Mouse (Mus musculus): ENCODE measurements around the gene Slc39a2. TPM values are rescaled to one million over a fixed set of nuclear protein-coding genes. Genes with fewer than 3 reads are reported as not detected.

Gene Slc39a2
- polyA plus RNA-seq, 1 experiment, result 0.77 TPM

GRCm38 (mm10) chr14:51932092-51933020 is 39.7 kb downstream of the Slc39a2 start:
- peak; percentile 99 for DNase-seq (ENCODE audit: low read depth)

- no peak for DNase-seq (ENCODE audit: low read depth)
Observed at GRCm38 (mm10) chr14:51939005-51939404, 46.3 kb downstream of the Slc39a2 start.

GRCm38 (mm10) chr14:51940944-51941560 is 48.4 kb downstream of the Slc39a2 start:
- DNase-seq (ENCODE audit: low read depth), result no peak

GRCm38 (mm10) chr14:51941577-51941976 is 48.9 kb downstream of the Slc39a2 start:
- no peak for DNase-seq (ENCODE audit: low read depth)

- DNase-seq (ENCODE audit: low read depth), result no peak
Observed at GRCm38 (mm10) chr14:51942236-51942635, 49.5 kb downstream of the Slc39a2 start.

GRCm38 (mm10) chr14:51943336-51943735 is 50.6 kb downstream of the Slc39a2 start:
- DNase-seq (ENCODE audit: low read depth), result no peak

Other genes with a start within 250 kb of the Slc39a2 start
- gene Gm17079, start 197.4 kb upstream of the Slc39a2 start, polyA plus RNA-seq (2012; rRNA removed), result not detected in 2 replicates
- gene Gm5800, start 175.7 kb upstream of the Slc39a2 start, polyA plus RNA-seq (2012; rRNA removed), result not detected in 2 replicates
- gene Ang4, start 119.3 kb upstream of the Slc39a2 start, polyA plus RNA-seq (2012; rRNA removed), result not detected in 2 replicates
- not detected in 2 replicates for gene AY358078, start 92.8 kb upstream of the Slc39a2 start, polyA plus RNA-seq (2012; rRNA removed)
- gene Ear6, start 39.2 kb upstream of the Slc39a2 start, polyA plus RNA-seq (2012; rRNA removed), result 0.34 TPM in 1 of 2 replicates, not detected in the other
- 30.5 and 32.8 TPM in 2 replicates for gene Mettl17, start 8.0 kb upstream of the Slc39a2 start, polyA plus RNA-seq (2012; rRNA removed)
- 178 and 261 TPM in 2 replicates for gene Ndrg2, start 21.3 kb downstream of the Slc39a2 start, polyA plus RNA-seq (2012; rRNA removed)
- gene Tppp2, start 25.5 kb downstream of the Slc39a2 start, polyA plus RNA-seq (2012; rRNA removed), result 1.6 and 2.3 TPM in 2 replicates
- gene Rnase13, start 29.9 kb downstream of the Slc39a2 start, polyA plus RNA-seq (2012; rRNA removed), result 210 and 501 TPM in 2 replicates
- gene Arhgef40, start 91.8 kb downstream of the Slc39a2 start, polyA plus RNA-seq (2012; rRNA removed), result 103 and 141 TPM in 2 replicates
- 0.51 and 0.55 TPM in 2 replicates for gene Tmem253, start 122.8 kb downstream of the Slc39a2 start, polyA plus RNA-seq (2012; rRNA removed)
- gene Zfp219, start 127.8 kb downstream of the Slc39a2 start, polyA plus RNA-seq (2012; rRNA removed), result 65.7 and 74.2 TPM in 2 replicates
- gene Olfr221, start 149.6 kb downstream of the Slc39a2 start, polyA plus RNA-seq (2012; rRNA removed), result not detected in 2 replicates
- 62.5 and 71.6 TPM in 2 replicates for gene Hnrnpc, start 211.1 kb downstream of the Slc39a2 start, polyA plus RNA-seq (2012; rRNA removed)
- 4.0 and 4.4 TPM in 2 replicates for gene Rpgrip1, start 217.8 kb downstream of the Slc39a2 start, polyA plus RNA-seq (2012; rRNA removed)